Mouse (Mus musculus): ENCODE results near the gene Castor2.

DNA sequence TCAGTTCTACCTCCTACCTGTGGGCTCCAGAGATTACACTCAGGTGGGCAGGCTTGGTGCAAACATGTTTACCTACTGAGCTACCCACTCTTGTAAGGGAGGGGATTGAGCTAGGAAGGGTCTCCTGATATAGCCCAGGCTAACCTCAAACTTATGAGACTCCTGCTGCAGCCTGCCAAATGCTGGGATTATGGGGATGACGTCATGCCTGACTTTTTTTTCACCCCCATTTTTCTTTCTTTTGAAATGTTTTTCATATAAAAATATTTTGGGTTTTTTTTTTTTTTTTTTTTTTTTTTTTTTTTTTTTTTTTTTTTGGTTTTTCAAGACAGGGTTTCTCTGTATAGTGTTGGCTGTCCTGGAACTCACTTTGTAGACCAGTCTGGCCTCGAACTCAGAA is 26.7 kb downstream of the Castor2 start:
- TF ChIP-seq CTCF (IDR thresholded peaks at IDR 0.05; ENCODE audit: extremely low read depth, insufficient read depth, low read length): no peak
- TF ChIP-seq POLR2A (IDR thresholded peaks at IDR 0.05; ENCODE audit: extremely low read depth, insufficient read depth, low read length): no peak
